Mouse (Mus musculus): ENCODE measurements around the gene Ube2j1.

The Ube2j1 gene

GRCm38 (mm10) chr4:33031195-33031960 is at the start of gene Ube2j1:
Gene Ube2j1, plus strand, starts transcription at chr4:33031416.
- no peak for TF ChIP-seq GATA4 (IDR thresholded peaks at IDR 0.05; ENCODE audit: insufficient replicate concordance, low read length)

GRCm38 (mm10) chr4:32981617-32982016 is 49.6 kb upstream of the Ube2j1 start:
- no peak for TF ChIP-seq GATA4 (IDR thresholded peaks at IDR 0.05; ENCODE audit: insufficient replicate concordance, low read length)

- TF ChIP-seq GATA4 (IDR thresholded peaks at IDR 0.05; ENCODE audit: insufficient replicate concordance, low read length), result no peak
Measured at GRCm38 (mm10) chr4:32982041-32982715, 49.0 kb upstream of the Ube2j1 start.

GRCm38 (mm10) chr4:32982716-32983175 is 48.5 kb upstream of the Ube2j1 start, which contains the start of gene Rragd:
Gene Rragd, plus strand, starts transcription at chr4:32983037.
- TF ChIP-seq GATA4 (IDR thresholded peaks at IDR 0.05; ENCODE audit: insufficient replicate concordance, low read length), result no peak

GRCm38 (mm10) chr4:32983176-32984155 is 47.8 kb upstream of the Ube2j1 start:
- no peak for TF ChIP-seq GATA4 (IDR thresholded peaks at IDR 0.05; ENCODE audit: insufficient replicate concordance, low read length)

GRCm38 (mm10) chr4:32984242-32984641 is 47.0 kb upstream of the Ube2j1 start:
- TF ChIP-seq GATA4 (IDR thresholded peaks at IDR 0.05; ENCODE audit: insufficient replicate concordance, low read length), result no peak

- no peak for TF ChIP-seq GATA4 (IDR thresholded peaks at IDR 0.05; ENCODE audit: insufficient replicate concordance, low read length)
Measured at GRCm38 (mm10) chr4:32984801-32985675, 46.2 kb upstream of the Ube2j1 start.

GRCm38 (mm10) chr4:32985684-32986083 is 45.5 kb upstream of the Ube2j1 start:
- TF ChIP-seq GATA4 (IDR thresholded peaks at IDR 0.05; ENCODE audit: insufficient replicate concordance, low read length), result peak; percentile 47; the same call in 1 of the 2 replicates

GRCm38 (mm10) chr4:32987006-32987405 is 44.2 kb upstream of the Ube2j1 start:
- no peak for TF ChIP-seq GATA4 (IDR thresholded peaks at IDR 0.05; ENCODE audit: insufficient replicate concordance, low read length)

- no peak for TF ChIP-seq GATA4 (IDR thresholded peaks at IDR 0.05; ENCODE audit: insufficient replicate concordance, low read length)
Measured at GRCm38 (mm10) chr4:32989346-32989745, 41.9 kb upstream of the Ube2j1 start.

- TF ChIP-seq GATA4 (IDR thresholded peaks at IDR 0.05; ENCODE audit: insufficient replicate concordance, low read length), result no peak
Measured at GRCm38 (mm10) chr4:32994168-32994567, 37.0 kb upstream of the Ube2j1 start.

GRCm38 (mm10) chr4:32996083-32996482 is 35.1 kb upstream of the Ube2j1 start:
- no peak for TF ChIP-seq GATA4 (IDR thresholded peaks at IDR 0.05; ENCODE audit: insufficient replicate concordance, low read length)

GRCm38 (mm10) chr4:32997571-32997970 is 33.6 kb upstream of the Ube2j1 start:
- TF ChIP-seq GATA4 (IDR thresholded peaks at IDR 0.05; ENCODE audit: insufficient replicate concordance, low read length), result no peak

GRCm38 (mm10) chr4:32998996-32999395 is 32.2 kb upstream of the Ube2j1 start:
- TF ChIP-seq GATA4 (IDR thresholded peaks at IDR 0.05; ENCODE audit: insufficient replicate concordance, low read length), result no peak
